Mouse (Mus musculus) stomach, postnatal 0 days (tissue): ENCODE measurements around the gene Psmb8.

Experiments used
- CTCF ChIP-seq: IDR thresholded peaks from 2 replicates; pipeline ENCODE4 v1.5.1; 2016; ENCODE audit warnings: antibody characterized with exemption, low read depth, mild to moderate bottlenecking, moderate library complexity
- EP300 ChIP-seq: optimal IDR thresholded peaks from 2 replicates; pipeline ENCODE3; 2016; ENCODE audit warnings: antibody characterized with exemption

- no peak for TF ChIP-seq CTCF
- no peak for TF ChIP-seq EP300
Measured at GRCm38 (mm10) chr17:34217986-34218385, 20.5 kb downstream of the Psmb8 start.
